Mouse (Mus musculus) midbrain, embryonic 16.5 days (tissue): ENCODE data around the gene Olfr855. TPM values are rescaled to one million over a fixed set of nuclear protein-coding genes. Genes with fewer than 3 reads are reported as not detected.

Source experiments
- ATAC-seq: fragments of 200-750 bp; cut with Nextera tagmentation; 2 replicates; pipeline ENCODE4 v1.8.0; 2017; ENCODE audit warnings: moderate TSS enrichment
- H3K27ac ChIP-seq: fragments of 300-500 bp; sonication (generic); 2 replicates; pipeline ENCODE4 v1.5.1; 2014; ENCODE audit warnings: mild to moderate bottlenecking, low read length, mixed read lengths
- H3K27me3 ChIP-seq: fragments of 300-500 bp; sonication (generic); 2 replicates; pipeline ENCODE4 v1.6.1; 2014; ENCODE audit warnings: low read depth, low read length, mixed read lengths; ENCODE audit not compliant: control insufficient read depth, insufficient read depth
- H3K36me3 ChIP-seq: fragments of 300-500 bp; sonication (generic); 2 replicates; pipeline ENCODE4 v1.6.1; 2014; ENCODE audit warnings: mild to moderate bottlenecking, low read length, moderate library complexity, mixed read lengths; ENCODE audit not compliant: control insufficient read depth, insufficient read depth
- H3K4me1 ChIP-seq: fragments of 300-500 bp; sonication (generic); 2 replicates; pipeline ENCODE4 v1.6.1; 2014; ENCODE audit warnings: mild to moderate bottlenecking, low read length, mixed read lengths; ENCODE audit not compliant: control insufficient read depth, insufficient read depth
- H3K4me2 ChIP-seq: fragments of 300-500 bp; sonication (generic); 2 replicates; pipeline ENCODE4 v1.6.1; 2014; ENCODE audit warnings: mild to moderate bottlenecking, low read length, mixed read lengths
- H3K4me3 ChIP-seq: fragments of 300-500 bp; sonication (generic); 2 replicates; pipeline ENCODE4 v1.5.1; 2014; ENCODE audit warnings: low read depth, mild to moderate bottlenecking, low read length, moderate library complexity, mixed read lengths
- H3K9ac ChIP-seq: fragments of 300-500 bp; sonication (generic); 2 replicates; pipeline ENCODE4 v1.6.1; 2014; ENCODE audit warnings: low read depth, low read length, mixed read lengths
- H3K9me3 ChIP-seq: fragments of 300-500 bp; sonication (generic); replicated peaks from 2 replicates; pipeline ENCODE4 v1.6.1; 2014; ENCODE audit warnings: mild to moderate bottlenecking, low read length, mixed read lengths; ENCODE audit not compliant: control insufficient read depth, poor library complexity, severe bottlenecking
- WGBS: fragments of 180-500 bp; shearing (Covaris S2); extraction: QIAGEN DNeasy Blood & Tissue Kit; methylation state at CpG from one replicate; pipeline ENCODE4 v1.1.7; 2014; 5-methylcytosine and 5-hydroxymethylcytosine counted together
- polyA plus RNA-seq: library from polyadenylated mRNA; unstranded; fragments of >200 nt; fragmentation: Nextera tagmentation; extraction: Ambion mirVana; gene quantifications from 2 replicates; pipeline ENCODE4 v1.2.1, GENCODE M21; 2015

Gene Olfr855
- polyA plus RNA-seq = not detected in 2 replicates

GRCm38 (mm10) chr9:19582317-19582716, at the start of gene Olfr855:
Gene Olfr855, plus strand, starts transcription at chr9:19582617.
- H3K36me3 ChIP-seq = no peaks in the 10 kb centered on the region
- H3K9me3 ChIP-seq = peaks cover 7% of the 10 kb centered on the region; the same call in 1 of the 2 replicates
- ATAC-seq = no peak

GRCm38 (mm10) chr9:19540976-19541375, 41.4 kb upstream of the Olfr855 start, which contains the start of gene Olfr853:
Gene Olfr853, minus strand, starts transcription at chr9:19541076.
- Histone ChIP-seq H3K4me2 (no peak within 1 kb of the TSS), H3K36me3 (no peaks in the 10 kb centered on the region), H3K9me3 (peaks cover 8% of the 10 kb centered on the region; the same call in 1 of the 2 replicates), H3K4me1 (no peaks in the 10 kb centered on the region), H3K9ac (no peak within 1 kb of the TSS), H3K27ac (no peak within 1 kb of the TSS), H3K4me3 (no peak within 1 kb of the TSS), H3K27me3 (no peaks in the 10 kb centered on the region)
- no peak for ATAC-seq
- 89% methylated on average over 1 of the region's 1 CpGs for WGBS

More at GRCm38 (mm10) chr9:19582317-19582716, at the start of gene Olfr855:
- Histone ChIP-seq H3K4me1 (no peaks in the 10 kb centered on the region), H3K27me3 (no peaks in the 10 kb centered on the region), H3K4me2 (no peak within 1 kb of the TSS), H3K4me3 (no peak within 1 kb of the TSS), H3K27ac (no peak within 1 kb of the TSS), H3K9ac (no peak within 1 kb of the TSS)

GRCm38 (mm10) chr9:19567282-19567681, 15.1 kb upstream of the Olfr855 start, which contains the start of gene Olfr854:
Gene Olfr854, minus strand, starts transcription at chr9:19567382.
- H3K27me3 ChIP-seq = no peaks in the 10 kb centered on the region
- ATAC-seq = no peak
- WGBS = 74% methylated on average over 1 of the region's 1 CpGs
- no peaks in the 10 kb centered on the region for H3K36me3 ChIP-seq
- no peaks in the 10 kb centered on the region for H3K4me1 ChIP-seq
- peaks cover 6% of the 10 kb centered on the region; the same call in 1 of the 2 replicates for H3K9me3 ChIP-seq
- H3K27ac ChIP-seq = no peak within 1 kb of the TSS
- H3K9ac ChIP-seq = no peak within 1 kb of the TSS
- H3K4me2 ChIP-seq = no peak within 1 kb of the TSS
- no peak within 1 kb of the TSS for H3K4me3 ChIP-seq

- WGBS = 97% methylated on average over 3 of the region's 3 CpGs
- H3K27me3 ChIP-seq = no peaks in the 10 kb centered on the region
- H3K27ac ChIP-seq = no peak overlapping the region
- no peaks in the 10 kb centered on the region for H3K4me1 ChIP-seq
- no peak overlapping the region for H3K4me3 ChIP-seq
- no peaks in the 10 kb centered on the region for H3K9me3 ChIP-seq
- 0 out of 2 replicates have a peak, but pooled peaks cover 2% of the 10 kb centered on the region for H3K36me3 ChIP-seq
- no peak overlapping the region for H3K4me2 ChIP-seq
- H3K9ac ChIP-seq = no peak overlapping the region
- peak; percentile 52 for ATAC-seq
Observed at GRCm38 (mm10) chr9:19621297-19621696, 38.9 kb downstream of the Olfr855 start.

GRCm38 (mm10) chr9:19621843-19622822, 39.7 kb downstream of the Olfr855 start, which contains the start of gene Zfp317:
Gene Zfp317, plus strand, starts transcription at chr9:19622102.
- Histone ChIP-seq H3K9me3 (no peaks in the 10 kb centered on the region), H3K9ac (peak within 1 kb of the TSS; percentile 66), H3K4me2 (peak within 1 kb of the TSS; percentile 43), H3K27me3 (no peaks in the 10 kb centered on the region), H3K4me1 (no peaks in the 10 kb centered on the region), H3K36me3 (0 out of 2 replicates have a peak, but pooled peaks cover 3% of the 10 kb centered on the region), H3K27ac (peak within 1 kb of the TSS; percentile 83), H3K4me3 (peak within 1 kb of the TSS; percentile 54)
- 2% methylated on average over 35 of the region's 35 CpGs for WGBS
- ATAC-seq = peak; percentile 99

GRCm38 (mm10) chr9:19629574-19629973, 47.2 kb downstream of the Olfr855 start:
- H3K36me3 ChIP-seq = peaks cover 6% of the 10 kb centered on the region
- no peak overlapping the region for H3K9ac ChIP-seq
- no peak overlapping the region for H3K27ac ChIP-seq
- H3K4me2 ChIP-seq = no peak overlapping the region
- no peaks in the 10 kb centered on the region for H3K9me3 ChIP-seq
- ATAC-seq = no peak
- H3K4me3 ChIP-seq = no peak overlapping the region
- no peaks in the 10 kb centered on the region for H3K27me3 ChIP-seq
- H3K4me1 ChIP-seq = no peaks in the 10 kb centered on the region

Other genes starting within 250 kb of the Olfr855 start
- gene Olfr845, start 246.2 kb upstream of the Olfr855 start, polyA plus RNA-seq = not detected in 2 replicates
- not detected in 2 replicates for gene Olfr846, start 218.6 kb upstream of the Olfr855 start, polyA plus RNA-seq
- not detected in 2 replicates for gene Olfr847, start 203.9 kb upstream of the Olfr855 start, polyA plus RNA-seq
- gene Olfr849, start 142.4 kb upstream of the Olfr855 start, polyA plus RNA-seq = not detected in 2 replicates
- not detected in 2 replicates for gene Olfr850, start 104.4 kb upstream of the Olfr855 start, polyA plus RNA-seq
- gene Olfr851, start 89.3 kb upstream of the Olfr855 start, polyA plus RNA-seq = not detected in 2 replicates
- not detected in 2 replicates for gene Olfr853, start 41.5 kb upstream of the Olfr855 start, polyA plus RNA-seq
- not detected in 2 replicates for gene Olfr854, start 15.2 kb upstream of the Olfr855 start, polyA plus RNA-seq
- gene Zfp317, start 39.5 kb downstream of the Olfr855 start, polyA plus RNA-seq = 38.1 and 43.9 TPM in 2 replicates
- not detected in 2 replicates for gene Olfr857, start 126.8 kb downstream of the Olfr855 start, polyA plus RNA-seq
- not detected in 2 replicates for gene Olfr58, start 197.7 kb downstream of the Olfr855 start, polyA plus RNA-seq
- not detected in 2 replicates for gene Olfr859, start 222.3 kb downstream of the Olfr855 start, polyA plus RNA-seq